16 mouse cellular contexts compared by ENCODE assay signal in the genomic region with DNA sequence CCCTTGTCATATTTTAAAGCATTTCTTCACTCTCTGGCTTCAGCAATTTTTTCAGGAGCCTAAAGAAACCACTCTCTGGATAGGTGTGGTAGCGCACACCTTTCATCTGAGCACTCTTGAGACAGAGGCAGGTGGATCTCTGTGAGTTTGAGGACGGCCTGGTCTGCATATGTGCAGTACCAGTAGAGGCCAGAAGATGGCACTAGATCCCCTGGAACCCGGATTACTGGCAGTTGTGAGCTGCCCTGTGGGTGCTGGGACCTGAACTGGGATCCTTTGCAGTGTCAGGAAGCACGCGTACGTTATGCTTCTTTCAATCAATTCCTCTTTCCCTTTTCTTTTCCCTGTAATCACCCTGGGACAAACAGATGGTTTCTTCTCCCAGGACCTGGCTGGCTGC. TPM values are rescaled to one million over a fixed set of nuclear protein-coding genes. Genes with fewer than 3 reads are reported as not detected.
DNase-seq lines count a peak whose midpoint lies in the region; ATAC-seq and TF ChIP-seq lines count a peak whose summit lies in the region.
"Had no signal": no experiment of that assay in that cellular context is flagged by ENCODE, and none has a peak within 500 bp of the region (broad histone marks: within the 10 kb centered on the region; RNA-seq: fewer than 3 reads in every experiment).

No protein-coding gene starts in this region.

- no peak overlapping the region for H3K27ac ChIP-seq in gastrocnemius, adult 2 months
- no peak overlapping the region for H3K27ac ChIP-seq in liver, postnatal 0 days (ENCODE audit: low read depth)
- H3K27ac ChIP-seq in bone marrow, adult 2 months (ENCODE audit: control insufficient read depth, insufficient read depth, low read depth, low read length, poor library complexity): no peak overlapping the region
- H3K27ac ChIP-seq: embryonic facial prominence, embryonic 13.5 days; forebrain, embryonic 10.5 days had no signal

- H3K4me1 ChIP-seq in liver, postnatal 0 days (ENCODE audit: insufficient read depth): peaks cover 3% of the 10 kb centered on the region; the same call in 1 of the 2 replicates
- peaks cover 10% of the 10 kb centered on the region for H3K4me1 ChIP-seq in E14TG2a.4 (replicated peaks; ENCODE audit: low read depth, low read length)
- H3K4me1 ChIP-seq in bone marrow, adult 2 months (ENCODE audit: control insufficient read depth, insufficient read depth, low read length): no peaks in the 10 kb centered on the region; the same call in 1 of the 2 replicates

- no peaks in the 10 kb centered on the region for H3K27me3 ChIP-seq in liver, postnatal 0 days (ENCODE audit: insufficient read depth, low read length)
- peaks cover 6% of the 10 kb centered on the region; the same call in 1 of the 2 replicates for H3K27me3 ChIP-seq in E14TG2a.4 (ENCODE audit: insufficient read depth, low read length)

- WGBS in liver, postnatal 0 days (ENCODE audit: insufficient replicate concordance): 80% methylated on average over 6 of the region's 6 CpGs
- 82% methylated on average over 6 of the region's 6 CpGs for WGBS in bone marrow, adult 2 months

- TF ChIP-seq POLR2A in bone marrow, adult 2 months (IDR thresholded peaks at IDR 0.05; ENCODE audit: borderline replicate concordance, control insufficient read depth, low read depth, low read length): no peak

- no peak overlapping the region for H3K9ac ChIP-seq in liver, postnatal 0 days (replicated peaks)
- H3K9ac ChIP-seq: embryonic facial prominence, embryonic 13.5 days had no signal

- no peaks in the 10 kb centered on the region for H3K36me3 ChIP-seq in liver, postnatal 0 days (replicated peaks; ENCODE audit: insufficient read depth, low read length)
- H3K36me3 ChIP-seq in E14TG2a.4 (ENCODE audit: insufficient read depth, low read length): no peaks in the 10 kb centered on the region
- H3K36me3 ChIP-seq: embryonic facial prominence, embryonic 13.5 days; forebrain, embryonic 10.5 days had no signal

- H3K4me2 ChIP-seq in liver, postnatal 0 days (ENCODE audit: low read depth, low read length): no peak overlapping the region
- H3K4me2 ChIP-seq: embryonic facial prominence, embryonic 13.5 days had no signal

- no peak for TF ChIP-seq EP300 in liver, postnatal 0 days (IDR thresholded peaks at IDR 0.05; ENCODE audit: low read depth)

- no peak overlapping the region for H3K4me3 ChIP-seq in gastrocnemius, adult 2 months
- H3K4me3 ChIP-seq in liver, postnatal 0 days (ENCODE audit: low read depth, low read length): no peak overlapping the region
- H3K4me3 ChIP-seq in E14TG2a.4 (replicated peaks; ENCODE audit: low read length): no peak overlapping the region
- no peak overlapping the region for H3K4me3 ChIP-seq in bone marrow, adult 2 months (replicated peaks; ENCODE audit: control insufficient read depth, low read depth, low read length)
- H3K4me3 ChIP-seq: embryonic facial prominence, embryonic 13.5 days; forebrain, embryonic 10.5 days had no signal

- no peak for DNase-seq in gastrocnemius, adult 2 months
- DNase-seq in gastrocnemius, postnatal 10 days: no peak
- DNase-seq in liver, postnatal 0 days: no peak
- no peak for DNase-seq in liver
- no peak for DNase-seq in adrenal gland, adult 8-10 months
- DNase-seq in ovary, postnatal 10 days (ENCODE audit: low spot score): no peak
- DNase-seq: adrenal gland, postnatal 10 days; B cell, adult 2 months; heart, postnatal 36 days; kidney, postnatal 14 days; lung, adult 2 months; spleen, adult 18-20 months had no signal

- ATAC-seq in liver, postnatal 0 days: no peak

- intact Hi-C loops in gastrocnemius, adult 2 months (cut with DNase I): no loop called here

- TF ChIP-seq CTCF in gastrocnemius, adult 2 months (IDR thresholded peaks at IDR 0.05): peak; percentile 24
- peak; percentile 47 for TF ChIP-seq CTCF in liver, postnatal 0 days (IDR thresholded peaks at IDR 0.05; ENCODE audit: low read depth)
- TF ChIP-seq CTCF in E14TG2a.4 (conservative IDR thresholded peaks at IDR 0.05; ENCODE audit: low read length): peak; percentile 86
- TF ChIP-seq CTCF in bone marrow, adult 2 months (IDR thresholded peaks at IDR 0.05; ENCODE audit: control insufficient read depth, insufficient read depth, low read length): peak; percentile 28; the same call in 1 of the 2 replicates

- H3K9me3 ChIP-seq in liver, postnatal 0 days (ENCODE audit: low read length): peaks cover 4% of the 10 kb centered on the region; the same call in 1 of the 2 replicates
- H3K9me3 ChIP-seq in E14TG2a.4 (ENCODE audit: low read length): peaks cover 8% of the 10 kb centered on the region

RNA-seq across cellular contexts. Expression of a gene that starts 22.5 kb away (rescaled TPM):
- total RNA-seq in gastrocnemius, adult 2 months (2021): under 1 TPM; 0.03 to 0.14 TPM
- under 1 TPM; 0.72 to 0.92 TPM for total RNA-seq in gastrocnemius, postnatal 10 days (2021)
- 0.44 and 0.63 TPM in 2 replicates for polyA plus RNA-seq in liver, postnatal 0 days (2015; fragmentation: Nextera tagmentation; extraction: Ambion mirVana)
- polyA plus RNA-seq in bone marrow, adult 2 months (2011; ENCODE audit: insufficient read depth, insufficient read length, low replicate concordance, missing spikeins): not detected in 2 replicates
- 10 to 100 TPM in 2 of 4 experiments, 1 to 10 TPM in 2; 4.1 to 14.9 (median 8.5) TPM for total RNA-seq in adrenal gland, adult 8-10 months (2022)

Comparison
In these comparisons a context has a peak if more than half of its experiments do, and no peak if none do; other contexts are left out.
1. CTCF ChIP-seq: peak in every context shown above with its lines; median percentile 86 in E14TG2a.4; 47 in liver, postnatal 0 days; 28 in bone marrow, adult 2 months; 24 in gastrocnemius, adult 2 months.